Mouse (Mus musculus) brain, embryonic 18.5 days (tissue): Measurements from ENCODE around the gene Xrcc1.
"Not testable (repeated sequence)": the region's sequence is repeated elsewhere in the genome, so short reads cannot be mapped to it uniquely, and the experiment has no call there.

Source experiments
- DNase-seq: peaks from one replicate; pipeline ENCODE4 v3.0.0-alpha.2; 2012; ENCODE audit warnings: low read depth, low spot score

Xrcc1 gene

GRCm38 (mm10) chr7:24546068-24546614, at the start of gene Xrcc1, which contains the start of gene Pinlyp:
TSS of gene Xrcc1 (plus strand) at chr7:24546289.
TSS of gene Pinlyp (minus strand) at chr7:24546118.
- DNase-seq = no peak

- DNase-seq = no peak
Observed at GRCm38 (mm10) chr7:24499856-24500577, 46.1 kb upstream of the Xrcc1 start.

DNA sequence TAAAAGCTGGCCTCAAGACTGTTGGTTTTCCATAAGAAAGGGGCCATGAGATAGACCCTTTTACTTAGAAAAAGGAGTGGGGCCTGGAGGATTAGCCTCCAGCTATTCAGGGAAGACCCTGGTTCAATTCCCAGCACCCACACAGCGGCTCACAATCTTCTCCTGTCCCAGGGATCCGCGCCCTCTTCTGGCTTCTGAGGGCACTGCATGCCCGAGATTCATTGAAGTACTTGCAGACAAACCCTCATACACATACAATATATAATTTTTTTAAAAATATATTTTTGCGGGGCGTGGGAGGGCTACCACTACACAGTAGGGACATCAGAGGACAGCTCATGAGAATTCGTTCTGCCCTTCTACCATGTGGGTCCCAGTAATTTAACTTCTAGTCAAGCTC, 45.2 kb upstream of the Xrcc1 start:
- DNase-seq = no peak

DNA sequence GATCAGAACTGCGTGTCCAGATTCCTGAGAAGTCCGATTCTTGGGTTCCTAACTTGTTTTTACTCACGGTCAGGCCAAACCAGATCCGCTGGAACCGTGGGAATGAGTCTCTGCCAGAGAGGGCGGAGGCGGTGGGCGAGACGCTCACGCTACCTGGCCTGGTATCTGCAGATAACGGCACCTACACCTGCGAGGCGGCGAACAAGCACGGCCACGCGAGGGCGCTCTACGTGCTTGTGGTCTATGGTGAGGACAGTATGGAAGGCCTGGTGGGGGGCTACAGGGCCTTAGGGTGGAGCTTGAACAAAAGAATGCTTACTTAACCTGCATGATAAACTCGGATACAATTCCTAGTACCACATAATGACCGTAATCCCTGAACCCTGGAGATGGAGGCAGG, 44.6 kb upstream of the Xrcc1 start:
- DNase-seq = no peak

GRCm38 (mm10) chr7:24504004-24504403, 42.1 kb upstream of the Xrcc1 start:
- no peak for DNase-seq

DNA sequence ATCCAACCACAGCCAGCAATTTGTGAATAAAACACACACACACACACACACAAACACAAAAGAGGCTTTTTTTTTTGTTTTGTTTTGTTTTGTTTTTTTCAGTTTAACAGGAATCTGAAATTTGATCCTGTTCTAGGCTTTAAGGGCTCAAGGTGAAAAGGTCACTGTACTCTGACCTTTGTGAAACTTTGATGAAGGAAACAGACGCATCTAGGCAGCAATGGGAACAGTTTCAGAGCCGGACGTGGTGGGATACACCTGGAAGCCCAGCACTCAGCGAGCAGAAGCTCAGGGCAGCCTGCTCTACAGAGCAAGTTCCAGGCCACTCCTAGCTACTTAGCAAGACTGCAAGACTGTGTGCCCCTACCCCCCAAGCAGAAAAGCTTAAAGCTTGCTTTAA, 41.2 kb upstream of the Xrcc1 start:
- DNase-seq = no peak

DNA sequence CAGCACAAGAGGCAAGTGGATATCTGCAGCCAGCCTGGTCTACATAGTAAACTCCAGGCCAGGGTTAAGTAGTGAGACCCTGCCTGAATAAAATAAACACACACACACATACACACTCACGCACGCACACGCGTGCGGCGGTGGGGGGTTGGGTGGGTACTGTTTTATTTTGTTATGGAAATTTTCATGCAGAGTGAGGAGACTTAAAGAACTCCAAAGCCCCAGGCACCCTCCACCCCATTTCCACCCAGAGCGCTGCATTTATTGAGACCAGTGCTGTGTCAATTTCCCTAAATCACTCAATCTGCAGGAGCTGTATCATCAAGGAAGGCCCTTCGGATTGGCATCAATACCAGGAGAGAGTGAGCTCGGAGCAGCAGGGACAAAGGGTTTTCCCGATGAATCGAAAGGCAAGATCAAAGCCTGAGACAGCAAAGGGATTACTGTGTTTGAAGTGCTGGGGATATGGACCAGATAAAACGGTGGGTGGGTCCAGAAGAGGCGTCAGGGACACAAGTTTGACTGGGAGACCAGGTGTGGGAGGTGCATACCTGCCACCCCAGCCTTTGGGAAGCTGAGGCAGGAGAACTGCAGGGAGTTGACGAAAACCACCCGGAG, 40.5 kb upstream of the Xrcc1 start:
- DNase-seq = no peak

- DNase-seq = no peak
Observed at GRCm38 (mm10) chr7:24506065-24506459, 40.0 kb upstream of the Xrcc1 start.

GRCm38 (mm10) chr7:24506476-24506837, 39.6 kb upstream of the Xrcc1 start:
- peak; percentile 67 for DNase-seq

DNA sequence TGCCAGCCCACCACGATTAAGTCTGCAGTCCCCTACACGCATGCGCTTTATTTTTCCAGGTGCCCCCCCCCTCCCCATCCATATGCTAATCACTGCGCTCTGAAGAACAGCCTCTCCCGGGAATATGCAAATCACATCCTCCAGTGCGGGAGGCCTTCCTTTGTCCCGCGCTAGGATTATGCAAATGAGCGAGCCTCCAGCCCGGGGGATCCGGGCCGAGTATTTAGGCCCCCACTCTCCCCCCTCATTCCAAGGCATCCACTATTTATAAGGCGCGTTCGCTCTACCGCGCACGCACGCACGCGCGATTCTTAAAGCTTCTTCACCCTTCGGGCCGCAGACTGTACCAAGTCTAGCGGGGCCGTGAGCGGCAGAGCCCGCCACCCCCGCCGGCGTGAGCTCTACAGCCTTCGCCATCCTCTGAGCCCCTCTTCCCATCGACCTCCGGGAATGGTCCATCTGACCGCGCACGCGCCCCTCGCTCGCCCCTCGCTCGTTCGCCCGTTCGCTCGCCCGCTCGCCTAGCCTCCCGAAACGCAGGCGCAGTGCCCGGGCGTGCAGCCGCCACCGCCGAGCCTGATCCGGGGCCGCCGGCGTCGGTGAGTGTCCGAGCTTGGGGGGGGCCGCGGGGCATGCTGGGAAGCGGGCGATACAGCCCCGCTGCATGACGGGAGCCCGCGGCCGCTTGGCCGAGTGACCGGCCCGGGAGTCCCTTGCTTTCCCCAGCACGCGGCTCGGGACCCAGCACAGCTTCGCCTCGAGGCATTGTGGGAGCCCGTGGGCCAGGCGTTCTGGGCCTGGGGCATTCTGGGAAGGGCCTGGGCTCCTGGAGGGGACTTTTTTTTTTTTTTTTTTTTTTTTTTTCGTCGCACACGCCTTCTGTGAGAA, 39.0 kb upstream of the Xrcc1 start, which contains the start of gene Zfp428:
Gene Zfp428 (plus strand): TSS at position 169 of the 888 bp plus-strand sequence.
- peak; percentile 95 for DNase-seq

DNA sequence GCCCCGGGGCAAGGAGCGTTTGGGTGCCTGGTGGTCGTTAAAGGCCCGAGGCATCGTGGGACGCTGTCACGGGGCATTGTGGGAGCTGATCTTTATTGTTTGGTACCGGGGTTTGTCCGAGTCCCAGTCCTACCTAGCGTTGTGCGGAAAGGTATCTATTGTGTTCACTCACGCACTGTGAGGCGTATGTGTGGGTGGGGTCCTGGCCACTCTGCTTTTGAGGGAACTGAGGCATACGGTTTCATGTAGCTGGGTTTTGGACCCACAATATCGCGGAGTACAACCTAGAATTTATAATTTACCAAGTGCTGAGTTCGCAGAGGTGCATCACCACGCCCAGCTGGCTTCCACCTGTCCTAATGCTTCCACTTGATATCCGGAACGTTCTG, 38.4 kb upstream of the Xrcc1 start:
- DNase-seq = no peak

DNA sequence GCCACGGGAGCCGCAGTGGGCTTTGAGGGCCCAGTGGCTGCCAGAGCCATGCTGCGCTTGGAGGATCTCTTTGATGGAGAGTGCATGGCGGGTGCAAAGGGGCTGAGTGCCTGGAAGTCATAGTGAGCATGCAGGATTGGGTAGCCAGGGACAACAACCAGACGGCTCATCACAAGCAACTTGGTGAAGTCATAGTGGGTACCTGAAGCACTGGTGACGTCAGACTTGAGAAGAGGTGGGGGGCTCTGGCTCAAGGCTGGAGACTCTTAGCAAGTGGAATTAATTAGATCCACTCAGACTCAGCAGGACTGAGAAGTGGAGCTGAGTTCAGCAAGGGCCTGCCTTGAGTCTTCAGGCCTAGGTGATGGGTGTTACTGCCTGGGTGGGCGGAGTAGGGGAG, 33.7 kb upstream of the Xrcc1 start, which contains the start of gene AC161166.1:
Gene AC161166.1 (minus strand): TSS at position 101 of the 400 bp plus-strand sequence.
- no peak for DNase-seq

DNA sequence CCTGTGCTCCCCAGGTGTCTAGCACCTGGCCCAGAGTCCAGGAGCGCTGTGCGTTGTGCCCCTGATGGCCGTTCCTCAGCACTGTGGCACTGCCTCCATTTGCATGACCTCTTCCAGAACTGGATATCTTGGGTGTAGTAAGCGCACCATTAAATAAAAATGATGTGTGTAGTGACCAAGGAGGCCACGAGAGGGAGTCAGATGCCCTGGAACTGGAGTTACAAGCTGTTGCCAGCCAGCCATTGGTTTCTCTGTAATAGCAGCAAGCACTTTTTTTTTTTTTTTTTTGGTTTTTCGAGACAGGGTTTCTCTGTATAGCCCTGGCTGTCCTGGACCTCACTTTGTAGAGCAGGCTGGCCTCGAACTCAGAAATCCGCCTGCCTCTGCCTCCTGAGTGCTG, 29.8 kb upstream of the Xrcc1 start:
- DNase-seq = not testable (repeated sequence)

DNA sequence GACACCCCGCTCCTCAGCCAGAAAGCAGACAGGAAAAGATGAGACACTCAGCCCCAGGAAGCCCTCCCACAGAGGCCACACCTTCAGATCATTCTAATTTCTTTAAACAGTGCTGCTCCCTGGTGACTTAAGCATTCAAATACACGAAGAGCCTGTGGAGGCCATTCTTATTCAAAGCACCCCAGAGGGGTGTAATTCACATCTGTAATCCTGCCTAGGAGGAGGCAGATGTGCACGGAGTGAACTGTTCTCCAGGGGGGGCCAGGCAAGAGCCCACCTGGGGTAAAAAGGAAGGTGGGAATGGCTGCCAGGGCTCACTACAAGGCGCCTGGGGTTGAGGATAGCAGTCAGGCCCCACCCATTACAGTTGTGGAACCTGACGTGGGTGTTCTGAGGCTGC, 29.0 kb upstream of the Xrcc1 start:
- DNase-seq = no peak

DNA sequence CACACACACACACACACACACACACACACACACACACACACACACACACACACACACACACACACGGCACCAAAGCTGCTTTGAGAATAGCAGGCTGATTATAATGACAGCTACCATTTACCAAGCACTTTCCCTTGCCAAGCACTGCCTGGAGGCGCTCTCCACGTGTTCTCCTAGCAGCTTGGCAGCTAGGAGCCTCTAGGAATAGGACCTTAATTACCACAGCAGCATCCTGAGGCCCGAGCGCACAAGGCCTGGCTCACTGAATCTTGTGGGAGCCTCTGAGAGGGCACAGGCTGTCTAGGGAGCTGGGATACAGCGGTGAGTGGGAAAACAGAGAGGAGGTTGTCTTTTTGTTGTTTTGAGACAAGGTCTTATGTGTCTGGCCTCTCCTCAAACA, 28.4 kb upstream of the Xrcc1 start:
- no peak for DNase-seq

DNA sequence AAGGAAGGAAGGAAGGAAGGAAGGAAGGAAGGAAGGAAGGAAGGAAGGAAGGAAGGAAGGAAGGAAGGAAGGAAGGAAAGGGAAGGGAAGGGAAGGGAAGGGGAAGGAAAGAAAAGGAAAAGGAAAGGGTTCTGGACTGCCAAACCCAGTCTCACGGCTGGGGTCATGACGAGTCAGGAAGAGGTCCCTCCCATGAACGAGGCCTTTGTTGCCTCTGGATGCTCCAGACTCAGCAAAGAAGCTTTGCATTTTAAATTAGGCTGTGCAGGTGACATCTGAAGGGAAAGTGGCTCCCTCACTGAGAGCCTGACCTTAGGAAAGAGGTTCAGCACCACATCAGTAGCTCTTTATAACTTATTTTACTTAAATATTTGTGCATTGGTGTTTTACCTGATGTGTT, 27.0 kb upstream of the Xrcc1 start:
- no peak for DNase-seq

- not testable (repeated sequence) for DNase-seq
Observed at GRCm38 (mm10) chr7:24520054-24520453, 26.0 kb upstream of the Xrcc1 start.

DNA sequence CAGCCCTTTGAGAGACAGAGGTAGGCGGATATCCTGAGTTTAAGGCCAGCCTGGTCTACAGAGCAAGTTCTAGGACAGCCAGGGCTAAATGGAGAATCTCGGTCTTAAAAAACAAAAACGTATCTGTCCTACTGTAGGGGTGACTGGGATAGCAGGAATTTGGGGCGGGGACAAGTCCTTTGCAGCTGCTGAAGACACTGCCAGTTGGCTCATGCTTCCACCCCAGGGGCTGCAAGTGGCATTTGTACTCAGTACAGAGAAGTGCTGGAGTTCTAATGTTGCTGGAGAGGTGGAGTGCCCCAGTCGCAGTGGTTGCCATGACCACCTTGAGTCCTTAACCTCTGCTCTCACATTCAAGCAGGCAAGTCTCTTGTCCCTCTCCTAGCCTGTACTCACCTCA, 23.3 kb upstream of the Xrcc1 start:
- DNase-seq = no peak

DNA sequence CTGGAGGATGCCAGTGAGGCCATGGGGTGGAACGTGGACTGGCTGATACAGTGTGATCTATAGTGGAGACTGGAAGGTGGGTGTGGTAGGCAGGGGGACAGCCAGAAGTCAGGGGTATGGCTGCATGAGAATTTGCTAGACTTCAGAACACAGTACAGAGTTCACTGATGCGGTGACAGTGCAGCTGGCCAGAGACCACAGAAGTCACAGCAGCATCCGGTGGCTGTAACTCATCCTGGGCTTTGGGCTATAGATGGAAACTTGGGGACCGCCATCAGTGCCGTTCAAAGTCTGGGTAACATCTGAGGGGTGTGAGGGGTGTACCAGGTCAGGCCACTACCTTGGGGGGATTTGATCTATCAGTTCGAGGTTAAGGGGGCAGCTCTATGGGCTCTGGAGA, 22.4 kb upstream of the Xrcc1 start:
- DNase-seq = no peak

- DNase-seq = no peak
Observed at GRCm38 (mm10) chr7:24524978-24525377, 21.1 kb upstream of the Xrcc1 start.

DNA sequence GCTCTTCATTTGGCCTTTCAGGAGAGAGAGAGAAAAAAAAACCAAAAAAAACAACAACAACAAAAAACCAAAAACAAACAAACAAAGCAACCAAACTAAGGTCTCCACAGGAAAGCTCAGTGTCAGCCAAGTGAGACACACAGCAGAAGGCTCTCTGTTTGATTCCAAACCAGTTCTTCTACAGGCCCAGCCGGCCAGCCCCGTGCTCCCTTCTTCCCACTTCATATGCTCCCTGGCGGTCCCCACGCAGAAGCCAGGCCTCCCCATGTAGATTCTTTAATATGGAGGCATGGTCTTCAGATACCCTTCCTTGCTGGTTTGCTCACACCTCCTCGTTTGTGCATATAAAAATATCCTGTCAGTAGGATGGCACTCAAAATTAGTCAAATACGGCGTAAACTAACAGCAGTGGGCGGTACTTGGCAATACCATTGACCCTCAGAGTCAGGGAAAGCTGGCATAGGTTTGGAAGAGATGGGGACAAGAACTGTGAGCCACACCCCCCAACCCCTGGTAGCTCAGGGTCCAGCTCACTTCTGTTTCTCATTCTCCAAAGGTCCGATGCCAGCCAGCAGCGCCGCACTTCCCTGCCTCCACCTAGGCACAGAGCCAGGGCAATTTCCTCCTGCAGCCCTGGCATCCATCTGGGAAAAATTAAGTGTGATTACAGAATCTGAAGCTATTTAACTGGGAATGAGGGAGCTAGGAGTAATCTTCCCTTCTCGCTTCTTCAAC, 20.2 kb upstream of the Xrcc1 start:
- DNase-seq = no peak
